ENCODE assay signal across 10 mouse cellular contexts in the genomic region with DNA sequence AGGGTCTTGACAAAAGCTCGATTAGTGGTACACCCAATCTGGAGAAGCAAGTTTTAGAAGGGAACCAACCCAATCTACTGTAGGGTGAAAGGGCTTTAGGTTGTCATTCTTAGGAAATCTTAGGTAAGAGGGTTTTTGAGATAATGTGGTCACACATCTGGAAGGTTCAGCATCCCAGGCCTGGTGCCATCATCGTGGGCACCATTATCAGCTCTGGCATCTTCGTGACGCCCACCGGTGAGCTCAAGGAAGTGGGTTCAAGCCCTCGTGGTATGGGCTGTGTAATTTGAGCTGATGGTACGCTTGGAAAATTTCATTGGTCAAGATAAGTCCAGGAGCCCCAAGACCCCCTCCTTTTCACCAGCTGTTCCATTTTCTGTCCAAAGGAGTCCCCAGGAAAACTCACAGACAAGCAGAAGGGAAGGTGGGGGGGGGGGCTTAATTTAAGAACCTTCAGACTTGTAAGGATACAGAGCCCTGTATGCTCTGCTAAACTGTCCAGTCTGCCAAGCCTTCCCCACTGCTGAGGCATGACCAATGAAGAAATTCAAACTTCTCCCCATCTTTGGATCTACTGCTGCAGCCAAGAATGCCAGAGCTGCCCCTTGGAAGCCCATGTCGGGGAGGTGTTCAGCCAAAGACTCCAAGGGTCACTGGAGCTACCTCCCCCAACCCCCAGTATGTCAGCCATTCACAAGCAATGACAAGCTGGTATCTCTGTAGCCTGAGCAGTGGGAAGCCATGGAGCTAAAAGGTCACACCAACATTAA. TPM values are rescaled to one million over a fixed set of nuclear protein-coding genes. Genes with fewer than 3 reads are reported as not detected.
A peak's percentile ranks its signal among the peaks of the same experiment; 100 is the strongest.
DNase-seq lines count a peak whose midpoint lies in the region; ATAC-seq and TF ChIP-seq lines count a peak whose summit lies in the region.
"Had no signal": no experiment of that assay in that cellular context is flagged by ENCODE, and none has a peak within 500 bp of the region (broad histone marks: within the 10 kb centered on the region; RNA-seq: fewer than 3 reads in every experiment).

No protein-coding gene starts in this region.

- no peak for TF ChIP-seq EP300 in heart, adult 2 months (IDR thresholded peaks at IDR 0.05; ENCODE audit: insufficient read depth, low read depth, low read length)

- no peak for TF ChIP-seq CTCF in heart, adult 2 months (IDR thresholded peaks at IDR 0.05)

- peak overlapping the region; percentile 96 for H3K4me2 ChIP-seq in heart, embryonic 11.5 days
- H3K4me2 ChIP-seq in embryonic facial prominence, embryonic 13.5 days, result peak overlapping the region; percentile 98; the same call in 1 of the 2 replicates
- peak overlapping the region; percentile 75 for H3K4me2 ChIP-seq in liver, embryonic 12.5 days

- no peaks in the 10 kb centered on the region for H3K9me3 ChIP-seq in heart, embryonic 11.5 days (replicated peaks; ENCODE audit: control insufficient read depth, low read length)
- no peaks in the 10 kb centered on the region for H3K9me3 ChIP-seq in embryonic facial prominence, embryonic 13.5 days
- H3K9me3 ChIP-seq in liver, embryonic 12.5 days (replicated peaks), result no peaks in the 10 kb centered on the region

- H3K27ac ChIP-seq in heart, embryonic 11.5 days (ENCODE audit: low read depth, low read length), result no peak overlapping the region
- no peak overlapping the region for H3K27ac ChIP-seq in heart, adult 2 months
- H3K27ac ChIP-seq in embryonic facial prominence, embryonic 13.5 days, result no peak overlapping the region
- peak overlapping the region; percentile 66 for H3K27ac ChIP-seq in liver, embryonic 12.5 days

- no peak overlapping the region for H3K9ac ChIP-seq in heart, embryonic 11.5 days (ENCODE audit: low read depth, low read length)
- H3K9ac ChIP-seq in heart, adult 2 months (ENCODE audit: low read depth, low read length), result no peak overlapping the region
- no peak overlapping the region for H3K9ac ChIP-seq in embryonic facial prominence, embryonic 13.5 days
- H3K9ac ChIP-seq in liver, embryonic 12.5 days, result peak overlapping the region; percentile 39

- no peak for DNase-seq in heart, adult 2 months
- DNase-seq in 416B (ENCODE audit: low read depth), result peak; percentile 89
- no peak for DNase-seq in gastrocnemius, postnatal 36 days
- no peak for DNase-seq in natural killer cell, adult 2 months (ENCODE audit: low spot score in 2 of 2)

- no peak for ATAC-seq in heart, embryonic 11.5 days (replicated peaks; ENCODE audit: insufficient number of reproducible peaks, low FRiP score, low TSS enrichment)
- ATAC-seq in embryonic facial prominence, embryonic 13.5 days (ENCODE audit: insufficient number of reproducible peaks, insufficient read depth, low FRiP score, low TSS enrichment, low read depth), result no peak
- no peak for ATAC-seq in liver, embryonic 12.5 days
- ATAC-seq in frontal cortex, adult (ENCODE audit: low TSS enrichment), result no peak

- H3K4me3 ChIP-seq in heart, embryonic 11.5 days (ENCODE audit: low read depth, low read length), result peak overlapping the region; percentile 73
- H3K4me3 ChIP-seq in heart, adult 2 months, result no peak overlapping the region
- H3K4me3 ChIP-seq in embryonic facial prominence, embryonic 13.5 days, result 0 out of 2 replicates have a peak overlapping the region, but pooled peaks have one; percentile 76
- peak overlapping the region; percentile 89 for H3K4me3 ChIP-seq in liver, embryonic 12.5 days

- H3K27me3 ChIP-seq in heart, embryonic 11.5 days (ENCODE audit: control insufficient read depth, insufficient read depth, low read length), result no peaks in the 10 kb centered on the region; the same call in 1 of the 2 replicates
- no peaks in the 10 kb centered on the region for H3K27me3 ChIP-seq in heart, adult 2 months (ENCODE audit: control insufficient read depth, insufficient read depth, low read length)
- peaks cover 12% of the 10 kb centered on the region for H3K27me3 ChIP-seq in embryonic facial prominence, embryonic 13.5 days
- H3K27me3 ChIP-seq in liver, embryonic 12.5 days (replicated peaks), result no peaks in the 10 kb centered on the region

- no peak for TF ChIP-seq POLR2A in heart, adult 2 months (IDR thresholded peaks at IDR 0.05; ENCODE audit: insufficient read depth, low read depth, low read length)

- no peaks in the 10 kb centered on the region for H3K36me3 ChIP-seq in heart, embryonic 11.5 days (ENCODE audit: control insufficient read depth, insufficient read depth, low read length)
- no peaks in the 10 kb centered on the region for H3K36me3 ChIP-seq in heart, adult 2 months (ENCODE audit: control insufficient read depth, insufficient read depth, low read length)
- no peaks in the 10 kb centered on the region for H3K36me3 ChIP-seq in embryonic facial prominence, embryonic 13.5 days
- H3K36me3 ChIP-seq in liver, embryonic 12.5 days, result peaks cover 21% of the 10 kb centered on the region

- no peaks in the 10 kb centered on the region for H3K79me2 ChIP-seq in heart, adult 2 months (replicated peaks; ENCODE audit: control insufficient read depth, insufficient read depth, low read length)

- 50% methylated on average over 8 of the region's 8 CpGs for WGBS in heart, embryonic 11.5 days (ENCODE audit: insufficient replicate concordance)
- WGBS in heart, adult 2 months, result 48% methylated on average over 8 of the region's 8 CpGs
- 54% methylated on average over 8 of the region's 8 CpGs for WGBS in embryonic facial prominence, embryonic 13.5 days
- 23% methylated on average over 8 of the region's 8 CpGs for WGBS in liver, embryonic 12.5 days (ENCODE audit: insufficient replicate concordance)

- H3K4me1 ChIP-seq in heart, embryonic 11.5 days (ENCODE audit: control insufficient read depth, insufficient read depth, low read length), result peaks cover 16% of the 10 kb centered on the region
- peaks cover 2% of the 10 kb centered on the region; the same call in 1 of the 2 replicates for H3K4me1 ChIP-seq in heart, adult 2 months (ENCODE audit: control insufficient read depth, insufficient read depth, low read length)
- H3K4me1 ChIP-seq in embryonic facial prominence, embryonic 13.5 days, result peaks cover 33% of the 10 kb centered on the region
- peaks cover 82% of the 10 kb centered on the region for H3K4me1 ChIP-seq in liver, embryonic 12.5 days

- intact Hi-C loops in heart, adult 2 months (cut with DNase I), result loop anchor here (1.0 kb wide), 2 partner anchors 34 to 57 kb away; no protein-coding TSS in a partner anchor
- intact Hi-C loops in gastrocnemius, postnatal 36 days (cut with DNase I), result loop anchor here (1.0 to 2.0 kb wide), 2 partner anchors 36 to 57 kb away; no protein-coding TSS in a partner anchor

RNA-seq across cellular contexts. Expression of a gene that starts 1.1 kb away (rescaled TPM):
- 17.0 and 18.4 TPM in 2 replicates for polyA plus RNA-seq in heart, embryonic 11.5 days (2014; fragmentation: Nextera tagmentation; extraction: Ambion mirVana)
- total RNA-seq in heart, adult 2 months (2021), result 1 to 10 TPM; 3.1 to 4.6 TPM
- 5.0 and 5.2 TPM in 2 replicates for polyA plus RNA-seq in heart, adult 2 months (2012; rRNA removed)
- polyA plus RNA-seq in embryonic facial prominence, embryonic 13.5 days (2015; fragmentation: Nextera tagmentation; extraction: Ambion mirVana), result 16.1 and 18.3 TPM in 2 replicates
- polyA plus RNA-seq in liver, embryonic 12.5 days (2016; fragmentation: Nextera tagmentation; extraction: Ambion mirVana), result 52.6 and 58.9 TPM in 2 replicates
- total RNA-seq in gastrocnemius, postnatal 36 days (2021), result 1 to 10 TPM; 1.9 to 2.1 TPM

RNA-seq across cellular contexts. Expression of a gene that starts 36.1 kb away (rescaled TPM):
- polyA plus RNA-seq in heart, embryonic 11.5 days (2014; fragmentation: Nextera tagmentation; extraction: Ambion mirVana), result 0.17 TPM in 1 of 2 replicates, not detected in the other
- total RNA-seq in heart, adult 2 months (2021), result not detected
- polyA plus RNA-seq in heart, adult 2 months (2012; rRNA removed), result not detected in 2 replicates
- not detected in 2 replicates for polyA plus RNA-seq in embryonic facial prominence, embryonic 13.5 days (2015; fragmentation: Nextera tagmentation; extraction: Ambion mirVana)
- 0.69 and 0.85 TPM in 2 replicates for polyA plus RNA-seq in liver, embryonic 12.5 days (2016; fragmentation: Nextera tagmentation; extraction: Ambion mirVana)
- not detected for total RNA-seq in gastrocnemius, postnatal 36 days (2021)
- total RNA-seq: hematopoietic stem cell, adult 5-6 weeks had no signal
- polyA plus RNA-seq: limb, embryonic 14.5 days had no signal

RNA-seq across cellular contexts. Expression of a gene that starts 41.0 kb away (rescaled TPM):
- polyA plus RNA-seq in heart, embryonic 11.5 days (2014; fragmentation: Nextera tagmentation; extraction: Ambion mirVana), result 39.7 and 40.1 TPM in 2 replicates
- total RNA-seq in heart, adult 2 months (2021), result 10 to 100 TPM; 13.1 to 26.9 TPM
- polyA plus RNA-seq in heart, adult 2 months (2012; rRNA removed), result 17.9 and 32.1 TPM in 2 replicates
- polyA plus RNA-seq in embryonic facial prominence, embryonic 13.5 days (2015; fragmentation: Nextera tagmentation; extraction: Ambion mirVana), result 42.6 and 49.4 TPM in 2 replicates
- 22.4 and 25.4 TPM in 2 replicates for polyA plus RNA-seq in liver, embryonic 12.5 days (2016; fragmentation: Nextera tagmentation; extraction: Ambion mirVana)
- 10 to 100 TPM in 1 of 2 experiments, 1 to 10 TPM in 1; 6.6 to 17.8 TPM for total RNA-seq in gastrocnemius, postnatal 36 days (2021)
